Mouse (Mus musculus) heart, embryonic 13.5 days (tissue): ENCODE results near the gene Fads2. TPM values are rescaled to one million over a fixed set of nuclear protein-coding genes. Genes with fewer than 3 reads are reported as not detected.

Experiments used
- polyA plus RNA-seq: library from polyadenylated mRNA; unstranded; fragments of >200 nt; fragmentation: Nextera tagmentation; extraction: Ambion mirVana; gene quantifications from 2 replicates; pipeline ENCODE4 v1.2.1, GENCODE M21; 2015

The Fads2 gene
- polyA plus RNA-seq, 1 experiment from 2014 or later, result 50.3 TPM

Other genes with a start within 250 kb of the Fads2 start
- gene Incenp, start 202.2 kb downstream of the Fads2 start, polyA plus RNA-seq, result 68.6 and 69.4 TPM in 2 replicates
- 2,189 and 2,554 TPM in 2 replicates for gene Fth1, start 121.1 kb downstream of the Fads2 start, polyA plus RNA-seq
- 0.23 and 0.27 TPM in 2 replicates for gene Best1, start 100.1 kb downstream of the Fads2 start, polyA plus RNA-seq
- gene Rab3il1, start 100.1 kb downstream of the Fads2 start, polyA plus RNA-seq, result 32.5 and 36.7 TPM in 2 replicates
- 39.4 and 41.9 TPM in 2 replicates for gene Fads3, start 60.2 kb downstream of the Fads2 start, polyA plus RNA-seq
- 54.8 and 58.9 TPM in 2 replicates for gene Fads1, start 81.1 kb upstream of the Fads2 start, polyA plus RNA-seq
- gene Tmem258, start 102.3 kb upstream of the Fads2 start, polyA plus RNA-seq, result 399 and 448 TPM in 2 replicates
- gene Fen1, start 102.4 kb upstream of the Fads2 start, polyA plus RNA-seq, result 49.0 and 56.8 TPM in 2 replicates
- gene Myrf, start 139.0 kb upstream of the Fads2 start, polyA plus RNA-seq, result 8.4 and 11.1 TPM in 2 replicates
- 0.96 and 0.99 TPM in 2 replicates for gene Dagla, start 203.1 kb upstream of the Fads2 start, polyA plus RNA-seq